Comparison of ENCODE assay signal across 8 mouse cellular contexts in the genomic region with DNA sequence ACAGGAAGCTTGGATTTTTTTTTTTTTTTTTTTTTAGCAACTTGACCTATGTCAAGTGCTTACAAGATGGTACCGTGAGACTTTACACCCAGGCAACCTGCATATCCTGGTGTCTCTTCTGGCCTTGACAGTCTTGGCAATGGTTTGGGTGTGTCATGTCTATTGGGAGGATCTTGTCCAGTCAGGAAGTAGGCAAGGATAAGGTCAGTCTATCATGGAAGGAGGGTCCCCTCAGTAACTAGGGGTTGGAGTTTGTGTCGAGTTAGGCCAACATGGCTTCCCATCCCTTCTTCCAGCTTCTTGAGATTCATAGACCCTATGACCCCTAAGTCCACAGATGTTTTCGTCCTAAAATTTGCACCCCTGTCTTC. TPM values are rescaled to one million over a fixed set of nuclear protein-coding genes. Genes with fewer than 3 reads are reported as not detected.
A peak's percentile ranks its signal among the peaks of the same experiment; 100 is the strongest.
DNase-seq lines count a peak whose midpoint lies in the region; ATAC-seq and TF ChIP-seq lines count a peak whose summit lies in the region.

No protein-coding gene starts in this region.

- peak overlapping the region; percentile 88 for H3K4me2 ChIP-seq in embryonic facial prominence, embryonic 13.5 days
- peak overlapping the region; percentile 92 for H3K4me2 ChIP-seq in intestine, embryonic 15.5 days (replicated peaks)
- H3K4me2 ChIP-seq in neural tube, embryonic 13.5 days: peak overlapping the region; percentile 74

- ATAC-seq in embryonic facial prominence, embryonic 13.5 days (ENCODE audit: insufficient number of reproducible peaks, insufficient read depth, low FRiP score, low TSS enrichment, low read depth): no peak
- no peak for ATAC-seq in intestine, embryonic 15.5 days
- ATAC-seq in neural tube, embryonic 13.5 days (ENCODE audit: low read depth): no peak

- H3K36me3 ChIP-seq in liver, adult 2 months (ENCODE audit: control insufficient read depth, insufficient read depth, low read length): no peaks in the 10 kb centered on the region; the same call in 1 of the 2 replicates
- no peaks in the 10 kb centered on the region; the same call in 1 of the 2 replicates for H3K36me3 ChIP-seq in embryonic facial prominence, embryonic 13.5 days
- H3K36me3 ChIP-seq in intestine, embryonic 15.5 days: no peaks in the 10 kb centered on the region
- peaks cover 10% of the 10 kb centered on the region; the same call in 1 of the 2 replicates for H3K36me3 ChIP-seq in neural tube, embryonic 13.5 days

- H3K79me2 ChIP-seq in liver, adult 2 months (ENCODE audit: control insufficient read depth, insufficient read depth, low read length): no peaks in the 10 kb centered on the region; the same call in 1 of the 2 replicates

- H3K4me3 ChIP-seq in liver, adult 2 months (ENCODE audit: insufficient read depth, low read depth, low read length): peak overlapping the region; percentile 74
- H3K4me3 ChIP-seq in embryonic facial prominence, embryonic 13.5 days: peak overlapping the region; percentile 66
- H3K4me3 ChIP-seq in intestine, embryonic 15.5 days (replicated peaks): peak overlapping the region; percentile 75
- H3K4me3 ChIP-seq in neural tube, embryonic 13.5 days: peak overlapping the region; percentile 62

- no peak for DNase-seq in liver, adult 2 months (ENCODE audit: extremely low read depth, low read depth, low spot score)
- no peak for DNase-seq in liver
- DNase-seq in urinary bladder, postnatal 10 days (ENCODE audit: low spot score): no peak
- no peak for DNase-seq in B cell, adult 2 months
- no peak for DNase-seq in layer of hippocampus, postnatal 36 days

- peaks cover 12% of the 10 kb centered on the region for H3K4me1 ChIP-seq in liver, adult 2 months (ENCODE audit: control insufficient read depth, insufficient read depth, low read length)
- H3K4me1 ChIP-seq in embryonic facial prominence, embryonic 13.5 days: peaks cover 5% of the 10 kb centered on the region; the same call in 1 of the 2 replicates
- H3K4me1 ChIP-seq in intestine, embryonic 15.5 days (replicated peaks): no peaks in the 10 kb centered on the region; the same call in 1 of the 2 replicates
- peaks cover 41% of the 10 kb centered on the region for H3K4me1 ChIP-seq in neural tube, embryonic 13.5 days (replicated peaks)

- H3K27ac ChIP-seq in liver, adult 2 months (replicated peaks; ENCODE audit: insufficient read depth, low read depth, low read length): no peak overlapping the region; the same call in 1 of the 2 replicates
- no peak overlapping the region for H3K27ac ChIP-seq in embryonic facial prominence, embryonic 13.5 days
- H3K27ac ChIP-seq in intestine, embryonic 15.5 days: no peak overlapping the region
- H3K27ac ChIP-seq in neural tube, embryonic 13.5 days (replicated peaks): no peak overlapping the region

- H3K27me3 ChIP-seq in liver, adult 2 months (ENCODE audit: control insufficient read depth, insufficient read depth, low read length): no peaks in the 10 kb centered on the region
- H3K27me3 ChIP-seq in embryonic facial prominence, embryonic 13.5 days: peaks cover 12% of the 10 kb centered on the region
- H3K27me3 ChIP-seq in intestine, embryonic 15.5 days (replicated peaks): 0 out of 2 replicates have a peak, but pooled peaks cover 2% of the 10 kb centered on the region
- no peaks in the 10 kb centered on the region for H3K27me3 ChIP-seq in neural tube, embryonic 13.5 days

- H3K9me3 ChIP-seq in embryonic facial prominence, embryonic 13.5 days: no peaks in the 10 kb centered on the region
- H3K9me3 ChIP-seq in intestine, embryonic 15.5 days: no peaks in the 10 kb centered on the region
- H3K9me3 ChIP-seq in neural tube, embryonic 13.5 days: no peaks in the 10 kb centered on the region

- TF ChIP-seq CTCF in liver, adult 2 months (IDR thresholded peaks at IDR 0.05; ENCODE audit: low read depth, low read length): no peak

- 62% methylated on average over 3 of the region's 3 CpGs for WGBS in liver, adult 2 months
- 81% methylated on average over 3 of the region's 3 CpGs for WGBS in embryonic facial prominence, embryonic 13.5 days
- WGBS in intestine, embryonic 15.5 days: 81% methylated on average over 3 of the region's 3 CpGs
- 88% methylated on average over 3 of the region's 3 CpGs for WGBS in neural tube, embryonic 13.5 days

- no peak for TF ChIP-seq POLR2A in liver, adult 2 months (IDR thresholded peaks at IDR 0.05; ENCODE audit: extremely low read depth, insufficient read depth, low read length)

- H3K9ac ChIP-seq in liver, adult 2 months (ENCODE audit: low read depth, low read length): no peak overlapping the region
- H3K9ac ChIP-seq in embryonic facial prominence, embryonic 13.5 days: no peak overlapping the region
- no peak overlapping the region for H3K9ac ChIP-seq in intestine, embryonic 15.5 days
- peak overlapping the region; percentile 83 for H3K9ac ChIP-seq in neural tube, embryonic 13.5 days

RNA-seq across cellular contexts. Expression of gene Srxn1, which starts 0.9 kb away (rescaled TPM):
- 24.0 and 30.7 TPM in 2 replicates for total RNA-seq in liver, adult 2 months (2014; rRNA removed)
- 87.2 and 89.1 TPM in 2 replicates for polyA plus RNA-seq in liver, adult 2 months (2012; rRNA removed)
- polyA plus RNA-seq in embryonic facial prominence, embryonic 13.5 days (2015; fragmentation: Nextera tagmentation; extraction: Ambion mirVana): 9.7 and 10.6 TPM in 2 replicates
- polyA plus RNA-seq in intestine, embryonic 15.5 days (2015; fragmentation: Nextera tagmentation; extraction: Ambion mirVana): 21.7 and 23.5 TPM in 2 replicates
- 19.0 TPM in 2 replicates for polyA plus RNA-seq in neural tube, embryonic 13.5 days (2015; fragmentation: Nextera tagmentation; extraction: Ambion mirVana)
- 10 to 100 TPM; 71.6 to 77.6 TPM for total RNA-seq in layer of hippocampus, postnatal 36 days (2021)

RNA-seq across cellular contexts. Expression of gene Scrt2, which starts 24.9 kb away (rescaled TPM):
- not detected in 2 replicates for total RNA-seq in liver, adult 2 months (2014; rRNA removed)
- polyA plus RNA-seq in liver, adult 2 months (2012; rRNA removed): not detected in 2 replicates
- 0.12 and 0.17 TPM in 2 replicates for polyA plus RNA-seq in embryonic facial prominence, embryonic 13.5 days (2015; fragmentation: Nextera tagmentation; extraction: Ambion mirVana)
- 0.04 and 0.06 TPM in 2 replicates for polyA plus RNA-seq in intestine, embryonic 15.5 days (2015; fragmentation: Nextera tagmentation; extraction: Ambion mirVana)
- 30.0 and 30.2 TPM in 2 replicates for polyA plus RNA-seq in neural tube, embryonic 13.5 days (2015; fragmentation: Nextera tagmentation; extraction: Ambion mirVana)
- 10 to 100 TPM; 25.1 to 27.1 TPM for total RNA-seq in layer of hippocampus, postnatal 36 days (2021)

RNA-seq across cellular contexts. Expression of gene Tcf15, which starts 37.2 kb away (rescaled TPM):
- total RNA-seq in liver, adult 2 months (2014; rRNA removed): not detected in 2 replicates
- polyA plus RNA-seq in liver, adult 2 months (2012; rRNA removed): not detected in 2 replicates
- polyA plus RNA-seq in embryonic facial prominence, embryonic 13.5 days (2015; fragmentation: Nextera tagmentation; extraction: Ambion mirVana): 3.7 and 4.1 TPM in 2 replicates
- 10.3 and 10.4 TPM in 2 replicates for polyA plus RNA-seq in intestine, embryonic 15.5 days (2015; fragmentation: Nextera tagmentation; extraction: Ambion mirVana)
- 6.9 and 7.4 TPM in 2 replicates for polyA plus RNA-seq in neural tube, embryonic 13.5 days (2015; fragmentation: Nextera tagmentation; extraction: Ambion mirVana)
- 1 to 10 TPM; 2.9 to 4.3 TPM for total RNA-seq in layer of hippocampus, postnatal 36 days (2021)

Comparison
In these comparisons a context has a peak if more than half of its experiments do, and no peak if none do; other contexts are left out.
1. RNA of gene Scrt2, which starts 24.9 kb away (polyA plus RNA-seq): 30.0 to 30.2 TPM in neural tube, embryonic 13.5 days; 0.12 to 0.17 TPM in embryonic facial prominence, embryonic 13.5 days, 0.04 to 0.06 TPM in intestine, embryonic 15.5 days and not detected in liver, adult 2 months; every median in the first group is over 10 times any median in the second.
2. Peak in every context shown above with its lines, with median percentiles within 50 percentile points of each other: H3K4me3 ChIP-seq and H3K4me2 ChIP-seq.